Mouse (Mus musculus): ENCODE data around the gene Diexf. TPM values are rescaled to one million over a fixed set of nuclear protein-coding genes. Genes with fewer than 3 reads are reported as not detected.
A peak's percentile ranks its signal among the peaks of the same experiment; 100 is the strongest.

Diexf gene
- polyA plus RNA-seq, 1 experiment from 2014 or later = 16.2 TPM

GRCm38 (mm10) chr1:193159163-193159562, 29.1 kb upstream of the Diexf start:
- no peaks in the 10 kb centered on the region for H3K27me3 ChIP-seq
- DNase-seq (ENCODE audit: low read depth, low spot score) (no peak), ATAC-seq (no peak)
- in situ Hi-C loops (cut with MboI; ENCODE audit: low pct_unique_long_range_greater_than_20kb) = no loop called here
- ChIA-PET CTCF (interaction anchor here (1.5 to 1.8 kb wide), 2 partner anchors 10 to 11 kb away, joined by 4 to 5 read pairs; no protein-coding TSS in a partner anchor), POLR2A (no interaction called here)
- no peak for TF ChIP-seq CTCF (IDR thresholded peaks at IDR 0.05)

- CTCF ChIA-PET = interaction anchor here (1.3 kb wide), 1 partner anchor 9 kb away, joined by 4 read pairs; no protein-coding TSS in a partner anchor
- POLR2A ChIA-PET = no interaction called here
- TF ChIP-seq CTCF (IDR thresholded peaks at IDR 0.05) = no peak
- DNase-seq (ENCODE audit: low read depth, low spot score) (no peak), ATAC-seq (peak; percentile 6)
- in situ Hi-C loops (cut with MboI; ENCODE audit: low pct_unique_long_range_greater_than_20kb) = no loop called here
- H3K27me3 ChIP-seq = no peaks in the 10 kb centered on the region
Measured at GRCm38 (mm10) chr1:193157111-193157492, 27.0 kb upstream of the Diexf start.

- ChIA-PET CTCF (interaction anchor here (1.3 kb wide), 1 partner anchor 9 kb away, joined by 4 read pairs; no protein-coding TSS in a partner anchor), POLR2A (no interaction called here)
- TF ChIP-seq CTCF (IDR thresholded peaks at IDR 0.05) = no peak
- DNase-seq (ENCODE audit: low read depth, low spot score) (peak; percentile 71), ATAC-seq (peak; percentile 72)
- in situ Hi-C loops (cut with MboI; ENCODE audit: low pct_unique_long_range_greater_than_20kb) = no loop called here
- no peaks in the 10 kb centered on the region for H3K27me3 ChIP-seq
Measured at GRCm38 (mm10) chr1:193156316-193157110, 26.4 kb upstream of the Diexf start.

GRCm38 (mm10) chr1:193153561-193153960, 23.5 kb upstream of the Diexf start:
- no peak for TF ChIP-seq CTCF (IDR thresholded peaks at IDR 0.05)
- ChIA-PET CTCF (interaction anchor here (1.7 kb wide), 1 partner anchor 23 kb away, joined by 5 read pairs; the partner anchor contains the start of gene Diexf), POLR2A (no interaction called here)
- H3K27me3 ChIP-seq = no peaks in the 10 kb centered on the region
- DNase-seq (ENCODE audit: low read depth, low spot score) (no peak), ATAC-seq (no peak)
- in situ Hi-C loops (cut with MboI; ENCODE audit: low pct_unique_long_range_greater_than_20kb) = no loop called here

- H3K27me3 ChIP-seq = no peaks in the 10 kb centered on the region
- ChIA-PET CTCF (interaction anchor here (1.7 kb wide), 1 partner anchor 23 kb away, joined by 5 read pairs; the partner anchor contains the start of gene Diexf), POLR2A (no interaction called here)
- TF ChIP-seq CTCF (IDR thresholded peaks at IDR 0.05) = no peak
- DNase-seq (ENCODE audit: low read depth, low spot score) (no peak), ATAC-seq (no peak)
- in situ Hi-C loops (cut with MboI; ENCODE audit: low pct_unique_long_range_greater_than_20kb) = no loop called here
Measured at GRCm38 (mm10) chr1:193152872-193153271, 22.8 kb upstream of the Diexf start, which contains the start of gene Irf6. TSS of gene Irf6 (plus strand) at chr1:193153111.

GRCm38 (mm10) chr1:193151134-193151533, 21.1 kb upstream of the Diexf start:
- TF ChIP-seq CTCF (IDR thresholded peaks at IDR 0.05) = no peak
- POLR2A ChIA-PET = no interaction called here
- CTCF ChIA-PET = interaction anchor here (1.1 to 1.8 kb wide), 2 partner anchors 18 to 20 kb away, joined by 5 read pairs; no protein-coding TSS in a partner anchor
- H3K27me3 ChIP-seq = no peaks in the 10 kb centered on the region
- no peak for ATAC-seq
- in situ Hi-C loops (cut with MboI; ENCODE audit: low pct_unique_long_range_greater_than_20kb) = no loop called here
- no peak for DNase-seq (ENCODE audit: low read depth, low spot score)

- ATAC-seq (no peak), DNase-seq (ENCODE audit: low read depth, low spot score) (no peak)
- ChIA-PET CTCF (interaction anchor here (1.4 to 1.5 kb wide), 2 partner anchors 9 to 11 kb away, joined by 4 to 5 read pairs; no protein-coding TSS in a partner anchor), POLR2A (no interaction called here)
- no peak for TF ChIP-seq CTCF (IDR thresholded peaks at IDR 0.05)
- H3K27me3 ChIP-seq = no peaks in the 10 kb centered on the region
- in situ Hi-C loops (cut with MboI; ENCODE audit: low pct_unique_long_range_greater_than_20kb) = no loop called here
Measured at GRCm38 (mm10) chr1:193149231-193149630, 19.2 kb upstream of the Diexf start.

GRCm38 (mm10) chr1:193146416-193146815, 16.3 kb upstream of the Diexf start:
- no peak for TF ChIP-seq CTCF (IDR thresholded peaks at IDR 0.05)
- ChIA-PET POLR2A (no interaction called here), CTCF (no interaction called here)
- in situ Hi-C loops (cut with MboI; ENCODE audit: low pct_unique_long_range_greater_than_20kb) = no loop called here
- DNase-seq (ENCODE audit: low read depth, low spot score) = no peak
- no peaks in the 10 kb centered on the region for H3K27me3 ChIP-seq
- ATAC-seq = no peak

- no peak for ATAC-seq
- no peak for TF ChIP-seq CTCF (IDR thresholded peaks at IDR 0.05)
- CTCF ChIA-PET = interaction anchor here (1.3 to 1.4 kb wide), 2 partner anchors 14 to 17 kb away, joined by 3 to 4 read pairs; no protein-coding TSS in a partner anchor
- no peak for DNase-seq (ENCODE audit: low read depth, low spot score)
- in situ Hi-C loops (cut with MboI; ENCODE audit: low pct_unique_long_range_greater_than_20kb) = no loop called here
- POLR2A ChIA-PET = no interaction called here
- no peaks in the 10 kb centered on the region for H3K27me3 ChIP-seq
Measured at GRCm38 (mm10) chr1:193145101-193145500, 15.0 kb upstream of the Diexf start.

- in situ Hi-C loops (cut with MboI; ENCODE audit: low pct_unique_long_range_greater_than_20kb) = no loop called here
- ATAC-seq (no peak), DNase-seq (ENCODE audit: low read depth, low spot score) (no peak)
- no peaks in the 10 kb centered on the region for H3K27me3 ChIP-seq
- CTCF ChIA-PET = interaction anchor here (1.3 to 1.4 kb wide), 2 partner anchors 13 to 18 kb away, joined by 3 to 4 read pairs; no protein-coding TSS in a partner anchor
- POLR2A ChIA-PET = no interaction called here
- TF ChIP-seq CTCF (IDR thresholded peaks at IDR 0.05) = no peak
Measured at GRCm38 (mm10) chr1:193144516-193144915, 14.4 kb upstream of the Diexf start.

- in situ Hi-C loops (cut with MboI; ENCODE audit: low pct_unique_long_range_greater_than_20kb) = no loop called here
- POLR2A ChIA-PET = no interaction called here
- no peak for TF ChIP-seq CTCF (IDR thresholded peaks at IDR 0.05)
- no peaks in the 10 kb centered on the region for H3K27me3 ChIP-seq
- no peak for ATAC-seq
- CTCF ChIA-PET = interaction anchor here (1.1 kb wide), 1 partner anchor 18 kb away, joined by 3 read pairs; no protein-coding TSS in a partner anchor
- DNase-seq (ENCODE audit: low read depth, low spot score) = no peak
Measured at GRCm38 (mm10) chr1:193142517-193143062, 12.5 kb upstream of the Diexf start.
